Mouse (Mus musculus) lung, postnatal 25 days (tissue): Measurements from ENCODE around the gene Smbd1.

Experiments
- DNase-seq: peaks from one replicate; pipeline ENCODE4 v3.0.0; 2022; ENCODE audit warnings: low spot score

Smbd1 gene

DNA sequence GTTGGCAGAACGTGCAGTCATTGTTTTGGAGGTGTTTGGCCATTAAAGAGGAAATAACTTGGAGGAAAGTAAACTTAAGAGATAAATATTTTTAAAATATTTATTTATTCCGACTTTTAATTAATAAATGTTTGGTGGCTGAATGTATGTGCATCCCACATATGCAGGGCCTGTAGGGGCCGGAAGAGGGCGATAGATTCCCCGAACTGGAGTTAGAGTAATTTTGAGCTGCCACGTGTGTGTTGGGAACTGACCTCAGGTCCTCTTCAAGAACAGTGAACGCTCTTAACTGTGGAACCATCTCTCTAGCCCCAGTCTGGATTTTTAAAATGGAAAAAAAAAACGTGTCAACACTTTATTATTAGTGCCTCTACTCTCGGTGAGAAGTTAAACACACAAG lies 3.1 kb upstream of the Smbd1 start:
- DNase-seq: no peak

DNA sequence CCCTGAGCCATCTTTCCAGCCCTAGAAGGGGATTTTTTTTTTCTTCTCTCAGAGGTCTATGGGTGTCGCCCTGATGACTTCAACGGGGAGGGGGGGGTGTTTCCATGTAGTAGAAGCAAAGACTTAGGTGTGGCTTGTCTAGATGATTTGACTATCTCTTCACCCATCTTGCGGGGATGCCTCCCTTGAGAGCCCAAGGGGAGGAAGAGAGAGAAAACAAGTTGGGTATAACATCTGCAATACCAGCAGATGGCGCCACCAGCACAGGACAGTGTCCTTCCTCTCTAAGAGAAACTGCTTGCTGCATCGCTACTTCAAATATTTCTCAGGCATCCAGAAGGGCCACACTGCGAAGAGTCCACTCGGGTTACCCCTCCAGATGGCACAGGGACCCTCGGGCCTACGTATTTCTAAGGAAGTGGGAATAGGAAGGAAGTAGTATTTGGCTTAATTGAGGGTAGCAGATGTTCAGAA lies 2.6 kb upstream of the Smbd1 start:
- peak; percentile 87 for DNase-seq

DNA sequence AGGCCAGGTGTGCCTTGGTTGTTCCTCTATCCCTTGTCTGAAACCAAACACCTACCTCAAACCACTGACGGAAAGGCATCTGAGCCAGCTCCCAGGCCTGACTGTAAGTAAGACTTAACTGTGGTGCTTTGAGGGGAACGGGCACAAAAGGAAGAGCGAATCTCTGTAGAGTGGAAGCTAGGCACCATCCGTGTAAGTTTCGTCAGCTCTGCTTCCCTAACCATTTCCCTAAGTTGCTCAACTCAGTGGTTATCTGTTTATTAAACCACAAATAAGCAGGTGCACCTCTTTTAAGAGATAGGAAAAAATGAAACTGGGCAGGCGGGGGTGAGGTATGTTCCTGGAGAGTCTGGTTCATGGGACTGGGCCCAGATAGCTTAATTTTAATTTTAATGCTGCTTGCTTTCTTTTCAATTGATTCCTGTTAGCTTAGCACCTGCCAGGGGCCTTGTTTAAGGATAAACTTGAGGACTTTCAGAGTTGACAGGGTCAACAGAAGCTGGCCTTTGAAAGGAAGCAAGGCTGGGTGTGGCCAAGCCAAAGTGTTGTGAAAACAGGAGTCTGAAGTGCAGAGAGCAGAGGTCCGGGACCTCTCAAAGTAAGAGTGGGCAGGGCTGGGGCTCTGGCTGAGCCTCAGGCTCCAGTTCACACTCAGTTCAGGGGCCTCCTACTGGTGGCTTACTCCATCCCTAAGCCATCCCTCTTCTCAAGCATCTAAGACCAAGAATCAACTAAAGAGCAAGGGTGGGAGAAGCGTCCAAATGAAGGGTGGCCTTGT lies 2.7 kb downstream of the Smbd1 start:
- peak; percentile 81 for DNase-seq

DNA sequence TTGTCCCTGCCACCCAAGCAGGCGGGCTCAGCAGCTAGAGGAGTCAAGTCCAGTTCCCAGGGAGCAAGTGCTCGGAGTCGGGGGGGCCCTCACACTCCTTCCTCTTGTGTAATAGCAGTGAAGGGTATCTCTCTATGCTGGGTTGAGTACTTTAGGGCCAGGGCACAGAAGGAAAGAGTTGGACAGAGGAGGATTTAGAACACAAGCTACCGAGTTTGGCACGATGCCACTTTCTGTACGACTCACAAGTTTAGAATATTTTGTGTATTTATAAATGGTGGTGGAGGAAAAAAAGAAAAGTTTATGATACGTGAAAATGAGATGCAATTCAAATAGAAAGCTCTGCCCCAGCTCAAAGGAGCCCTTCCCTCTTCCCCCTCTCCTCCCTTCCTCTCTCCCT lies 5.1 kb downstream of the Smbd1 start:
- no peak for DNase-seq

DNA sequence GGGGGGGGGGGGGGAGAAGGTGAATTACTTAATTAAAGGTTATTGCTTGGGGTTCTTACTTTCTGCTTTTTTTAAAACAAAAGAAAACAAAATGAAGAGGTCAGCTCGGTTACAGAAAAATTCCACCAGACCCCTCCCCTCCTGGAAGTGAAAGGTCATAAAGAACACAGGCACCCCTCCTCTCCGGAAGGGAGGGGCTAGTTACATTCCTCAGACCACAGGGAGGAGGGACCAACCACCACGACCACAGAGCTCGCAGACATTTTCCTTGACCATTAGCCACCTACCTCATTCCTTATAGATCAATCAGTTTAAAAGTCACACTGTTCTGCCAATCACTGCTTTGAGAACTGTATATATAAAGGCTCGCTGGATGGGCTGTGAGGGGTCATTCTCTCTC lies 6.4 kb downstream of the Smbd1 start:
- DNase-seq: no peak

DNA sequence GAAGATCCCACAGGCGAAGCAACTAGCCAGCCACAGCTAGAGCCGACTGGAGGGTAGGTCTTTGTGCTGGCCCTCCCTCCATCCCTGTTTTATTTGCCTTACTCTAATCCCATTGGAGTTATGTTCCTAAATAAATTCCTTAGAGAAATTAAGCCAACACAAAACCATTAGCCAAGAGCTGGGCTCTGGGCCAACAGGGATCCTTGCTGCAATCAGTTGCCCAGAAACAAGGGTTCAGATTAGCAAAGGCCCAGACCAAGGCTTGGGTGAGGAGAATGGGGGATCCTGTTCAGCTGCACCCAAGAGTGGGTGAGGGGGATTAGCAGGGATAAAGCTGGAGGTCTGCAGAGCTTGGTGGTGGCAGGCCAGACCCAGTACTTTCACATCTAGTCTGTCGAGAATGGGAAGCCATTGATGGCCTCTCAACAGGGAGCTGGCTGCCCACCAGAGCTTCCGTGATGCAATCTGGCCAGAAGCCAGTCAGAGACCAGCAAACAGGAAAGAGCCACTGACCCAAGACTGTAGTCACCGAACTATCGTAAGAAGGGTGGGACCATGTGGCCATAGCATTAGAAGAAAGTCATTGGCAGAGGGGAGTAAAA lies 6.9 kb downstream of the Smbd1 start:
- peak; percentile 78 for DNase-seq

DNA sequence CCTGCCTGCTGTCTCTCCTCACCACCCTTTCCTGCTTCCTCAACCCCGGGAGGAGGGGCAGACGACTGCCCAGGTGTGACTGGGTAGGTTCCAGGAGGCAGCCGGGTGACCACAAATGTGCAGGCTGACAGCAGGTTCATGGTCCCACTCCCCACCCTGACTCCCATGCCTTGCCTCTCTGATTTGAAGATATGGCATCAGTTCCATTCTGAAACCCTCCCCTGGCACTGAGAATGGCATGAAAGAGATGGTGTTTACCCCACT lies 12.9 kb downstream of the Smbd1 start, which contains the start of gene Muc20:
Gene Muc20 (minus strand): TSS at position 10 of the 264 bp plus-strand sequence.
- DNase-seq: no peak

DNA sequence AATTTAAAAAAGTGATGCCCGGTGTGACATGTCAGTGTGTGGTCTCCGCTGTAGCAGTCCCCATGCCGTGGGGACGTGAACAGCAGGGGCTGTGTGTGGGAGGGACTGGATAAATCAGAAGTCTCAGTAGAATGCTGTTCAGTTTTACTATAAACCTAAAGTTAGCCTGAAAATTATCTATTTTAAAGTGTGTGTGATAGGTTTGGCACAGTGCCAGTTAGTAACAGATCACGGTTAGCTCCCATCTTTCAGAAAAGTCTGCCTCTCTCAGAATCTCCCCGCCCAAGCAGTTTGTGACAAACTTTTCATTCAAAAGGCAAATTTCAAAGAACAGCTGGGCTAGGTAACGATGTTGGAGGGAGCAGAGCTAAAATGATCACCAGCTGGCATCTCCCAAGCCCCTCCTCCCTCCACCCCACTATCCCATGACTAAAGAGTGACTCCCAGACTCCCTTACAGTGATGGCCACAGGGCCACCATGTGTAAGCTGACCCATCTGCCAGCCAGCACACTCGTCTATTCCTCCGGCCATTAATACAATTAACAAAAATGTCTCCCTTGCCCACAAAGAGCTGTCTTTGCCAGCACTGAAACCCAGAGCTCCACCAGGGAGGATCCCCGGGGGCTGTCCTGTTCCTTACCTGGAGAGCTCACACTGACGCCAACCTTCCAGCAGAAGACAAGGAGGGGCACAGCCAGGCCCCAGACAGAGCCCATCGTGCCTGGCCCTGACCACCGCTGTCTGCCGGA lies 13.4 kb downstream of the Smbd1 start:
- no peak for DNase-seq

DNA sequence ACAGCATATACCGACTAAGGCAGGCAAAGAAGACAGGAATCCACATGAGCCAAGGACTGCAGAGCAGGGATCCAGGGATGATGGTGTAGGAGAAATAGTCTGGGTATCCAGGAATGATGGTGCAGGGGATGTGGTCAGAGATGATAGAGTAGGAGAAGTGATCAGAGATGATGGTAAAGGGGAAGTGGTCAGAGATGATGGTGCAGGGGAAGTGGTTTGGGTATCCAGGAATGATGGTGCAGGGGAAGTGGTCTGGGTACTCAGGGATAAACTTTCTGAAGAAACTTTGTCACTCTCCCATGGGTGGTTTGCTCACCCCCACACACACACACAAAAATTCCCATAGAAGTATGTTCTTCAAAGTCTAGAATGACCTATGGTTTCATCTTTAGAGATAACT lies 15.1 kb downstream of the Smbd1 start:
- DNase-seq: no peak

DNA sequence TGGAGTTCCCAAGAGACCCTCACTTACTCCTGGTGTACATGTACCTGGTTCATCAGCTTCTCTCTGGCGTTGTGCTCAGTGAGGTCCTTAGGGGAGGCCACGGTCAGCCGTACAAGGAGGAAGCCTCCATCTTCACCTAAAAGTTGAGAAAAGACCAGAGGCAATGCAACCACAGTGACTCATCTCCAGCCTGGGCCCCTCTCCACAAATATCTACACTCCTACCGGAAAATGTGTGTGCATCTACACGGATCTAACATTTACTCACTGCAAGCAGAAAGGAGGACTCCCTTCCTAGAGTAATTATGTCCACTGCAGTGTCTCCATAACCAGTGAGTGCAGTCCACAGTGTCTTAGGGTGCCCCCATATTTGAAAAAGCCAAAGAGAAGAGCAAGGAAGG lies 20.2 kb downstream of the Smbd1 start:
- DNase-seq: no peak

DNA sequence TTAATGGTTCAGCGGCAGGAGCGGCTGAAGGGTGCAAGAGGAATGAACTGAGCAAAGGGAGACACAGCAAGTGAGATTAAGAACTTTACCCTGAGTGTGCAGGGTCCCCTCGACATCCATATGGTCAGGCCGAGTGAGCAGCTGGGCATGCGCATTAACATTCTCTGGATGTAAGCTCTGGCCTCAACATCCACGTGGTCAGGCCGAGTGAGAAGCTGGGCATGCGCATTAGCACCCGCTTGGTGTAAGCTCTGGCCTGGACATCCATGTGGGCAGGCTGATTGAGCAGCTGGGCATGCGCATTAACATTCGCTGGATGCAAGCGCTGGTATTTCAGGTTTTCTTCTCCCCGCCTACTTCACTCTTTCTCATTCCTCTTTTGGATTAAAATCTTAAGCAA lies 25.4 kb downstream of the Smbd1 start:
- no peak for DNase-seq

DNA sequence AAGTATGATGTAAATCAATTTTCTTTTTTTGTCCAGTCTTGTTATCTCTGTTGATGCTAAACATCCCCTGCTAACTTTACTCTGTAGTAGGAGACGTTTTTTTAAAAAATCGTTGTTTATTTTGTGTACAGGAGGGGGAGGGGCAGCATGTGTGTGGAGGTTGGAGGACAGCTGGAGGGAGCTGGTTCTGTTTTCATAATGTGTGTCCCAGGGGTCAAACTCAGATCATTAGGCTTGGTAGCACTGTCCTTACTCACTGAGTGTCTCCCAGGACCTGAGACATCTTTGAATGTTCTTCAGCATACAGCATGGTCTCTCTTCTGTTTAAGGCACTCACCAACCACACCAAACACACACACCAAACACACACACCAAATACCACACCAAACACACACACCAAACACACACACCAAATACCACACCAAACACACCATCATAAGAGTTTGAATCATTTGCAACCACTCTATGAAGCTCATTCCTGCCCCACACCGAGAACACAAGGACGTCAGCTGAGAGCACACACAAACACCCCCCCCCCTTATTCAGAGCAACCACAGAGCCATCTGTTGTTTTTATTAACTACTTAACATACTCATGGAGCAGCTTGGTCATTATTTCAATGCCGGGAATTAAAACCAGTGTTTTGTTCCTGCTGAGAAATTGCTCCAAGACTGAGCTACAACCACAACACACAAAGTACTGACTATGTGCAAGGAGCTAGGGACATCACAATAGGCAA lies 26.8 kb downstream of the Smbd1 start:
- no peak for DNase-seq

DNA sequence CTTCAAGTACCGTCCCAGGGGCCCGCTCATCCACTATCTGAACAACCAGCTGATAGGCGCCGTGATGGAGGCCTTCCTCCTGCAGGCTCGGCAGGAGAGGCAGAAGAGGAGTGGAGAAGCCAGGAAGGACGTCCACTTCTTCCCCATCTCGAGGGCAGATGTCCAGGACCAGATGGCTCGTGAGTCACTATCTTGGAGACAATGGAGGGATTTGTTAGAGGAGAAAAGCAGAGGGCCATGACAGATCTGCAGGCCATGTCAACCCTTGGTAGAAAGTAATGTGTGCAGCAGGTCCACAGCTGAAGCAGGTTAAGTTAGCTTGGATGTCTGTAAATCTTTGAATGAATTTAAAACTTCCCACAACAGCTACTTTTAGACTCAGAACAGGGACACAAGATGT lies 31.3 kb downstream of the Smbd1 start:
- DNase-seq: no peak

DNA sequence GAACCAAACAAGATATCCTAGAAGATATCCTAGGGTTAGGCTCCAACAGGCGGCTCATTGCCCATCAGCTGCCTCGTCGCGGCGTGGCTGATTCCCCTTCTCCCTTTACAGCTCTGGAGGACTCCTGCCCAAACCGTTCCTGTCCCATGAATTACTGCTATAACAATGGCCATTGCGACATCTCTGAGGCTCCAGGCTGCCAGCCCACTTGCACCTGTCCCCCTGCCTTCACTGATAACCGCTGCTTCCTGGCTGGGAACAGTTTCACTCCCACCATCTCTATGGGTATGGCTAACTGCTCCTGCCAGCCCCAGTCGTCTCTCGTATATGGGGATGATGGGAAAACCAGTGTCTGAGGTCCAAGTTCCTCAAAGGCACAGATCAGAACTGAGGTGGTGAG lies 33.6 kb downstream of the Smbd1 start:
- DNase-seq: no peak

DNA sequence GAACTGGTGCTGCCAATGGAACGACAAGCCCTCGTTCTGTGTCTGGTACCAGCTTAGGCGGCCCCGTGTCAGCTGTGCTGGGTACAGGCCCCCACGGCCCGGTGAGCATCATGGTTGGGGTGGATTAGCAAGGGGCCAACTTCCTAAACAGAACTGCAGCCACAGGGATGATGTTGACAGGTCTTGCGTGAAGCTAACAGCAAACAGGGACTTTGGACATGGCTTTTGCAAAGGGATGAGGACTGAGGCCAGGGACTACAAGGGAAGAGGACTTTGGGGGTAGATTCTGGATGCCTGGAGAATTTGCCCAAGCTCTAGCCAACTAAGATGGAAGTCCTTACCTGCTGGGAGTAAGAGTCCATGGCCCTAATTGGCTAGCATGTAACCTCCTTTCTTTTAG lies 43.4 kb downstream of the Smbd1 start:
- DNase-seq: no peak

DNA sequence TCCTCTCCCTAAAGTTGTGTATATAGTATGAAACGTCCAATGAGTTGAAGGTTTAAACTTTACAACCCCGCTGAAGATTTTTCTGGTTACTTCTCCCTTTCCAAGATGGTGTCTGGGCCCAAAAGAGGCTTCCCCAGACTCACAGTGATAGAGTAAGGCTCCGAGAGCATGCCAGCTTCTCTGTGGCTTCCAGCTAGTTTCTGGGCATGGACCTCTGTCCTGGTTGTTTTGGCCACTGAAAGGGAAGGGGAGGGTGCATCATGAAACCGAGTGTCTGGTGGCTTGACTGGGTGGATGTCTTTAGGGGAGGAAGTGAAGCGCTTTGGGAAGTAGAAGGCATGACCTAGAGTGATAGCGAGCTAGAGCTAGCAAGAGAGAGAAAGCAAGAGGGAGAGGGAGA lies 45.3 kb downstream of the Smbd1 start:
- DNase-seq: no peak

DNA sequence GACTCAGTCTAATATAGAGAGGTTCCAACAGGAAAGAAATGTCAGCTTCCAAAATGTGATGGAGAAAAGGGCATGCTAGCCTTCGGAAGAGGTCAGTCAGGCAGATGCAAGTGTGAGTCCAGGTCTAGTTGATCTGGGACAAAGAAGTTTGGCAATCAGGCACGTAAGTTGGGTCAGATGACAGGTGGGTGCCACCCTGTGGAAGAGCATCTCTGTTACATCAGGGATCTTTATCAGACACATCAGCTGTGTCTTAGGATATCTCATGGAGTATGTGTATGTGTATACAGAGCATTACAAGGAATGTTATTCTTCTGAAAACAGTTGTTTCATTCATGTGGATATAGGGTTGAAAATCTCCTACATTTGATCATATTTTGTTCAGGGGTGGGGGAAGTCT lies 45.7 kb downstream of the Smbd1 start:
- DNase-seq: no peak
